Mouse (Mus musculus) liver, embryonic 11.5 days (tissue): ENCODE data around the gene Zfp1. TPM values are rescaled to one million over a fixed set of nuclear protein-coding genes. Genes with fewer than 3 reads are reported as not detected.
"Not testable (repeated sequence)": the region's sequence is repeated elsewhere in the genome, so short reads cannot be mapped to it uniquely, and the experiment has no call there.

Experiments
- ATAC-seq: fragments of 200-750 bp; cut with Nextera tagmentation; replicated peaks from 2 replicates; pipeline ENCODE4 v1.8.0; 2017; ENCODE audit warnings: moderate number of reproducible peaks, mild to moderate bottlenecking, moderate TSS enrichment, moderate library complexity; ENCODE audit not compliant: low FRiP score
- DNase-seq: peaks from one replicate; pipeline ENCODE4 v3.0.0-alpha.2; 2017; ENCODE audit warnings: low spot score
- H3K27ac ChIP-seq: fragments of 300-500 bp; sonication (generic); 2 replicates; pipeline ENCODE4 v1.5.1; 2014; ENCODE audit warnings: mild to moderate bottlenecking, low read depth, low read length, control low read depth
- H3K27me3 ChIP-seq: fragments of 300-500 bp; sonication (generic); replicated peaks from 2 replicates; pipeline ENCODE4 v1.6.1; 2014; ENCODE audit warnings: low read length, mixed read lengths; ENCODE audit not compliant: control insufficient read depth, insufficient read depth
- H3K36me3 ChIP-seq: fragments of 300-500 bp; sonication (generic); 2 replicates; pipeline ENCODE4 v1.6.1; 2014; ENCODE audit warnings: mild to moderate bottlenecking, low read length, moderate library complexity, mixed read lengths; ENCODE audit not compliant: control insufficient read depth, insufficient read depth
- H3K4me1 ChIP-seq: fragments of 300-500 bp; sonication (generic); replicated peaks from 2 replicates; pipeline ENCODE4 v1.6.1; 2014; ENCODE audit warnings: low read length, mixed read lengths; ENCODE audit not compliant: control insufficient read depth, insufficient read depth
- H3K4me2 ChIP-seq: fragments of 300-500 bp; sonication (generic); 2 replicates; pipeline ENCODE4 v1.6.1; 2014; ENCODE audit warnings: mild to moderate bottlenecking, control low read depth, moderate library complexity
- H3K4me3 ChIP-seq: fragments of 300-500 bp; sonication (generic); 2 replicates; pipeline ENCODE4 v1.5.1; 2014; ENCODE audit warnings: low read depth, low read length, control low read depth
- H3K9ac ChIP-seq: fragments of 300-500 bp; sonication (generic); 2 replicates; pipeline ENCODE4 v1.6.1; 2014; ENCODE audit warnings: low read depth, low read length, control low read depth
- H3K9me3 ChIP-seq: fragments of 300-500 bp; sonication (generic); 2 replicates; pipeline ENCODE4 v1.6.1; 2016; ENCODE audit warnings: low read length, inconsistent platforms, mixed read lengths; ENCODE audit not compliant: control insufficient read depth
- whole genome bisulfite sequencing: fragments of 180-500 bp; shearing (Covaris S2); extraction: QIAGEN DNeasy Blood & Tissue Kit; methylation state at CpG from one replicate; pipeline ENCODE4 v1.1.7; 2014; 5-methylcytosine and 5-hydroxymethylcytosine counted together
- polyA plus RNA-seq: library from polyadenylated mRNA; unstranded; fragments of >200 nt; fragmentation: Nextera tagmentation; extraction: Ambion mirVana; gene quantifications from 2 replicates; pipeline ENCODE4 v1.2.1, GENCODE M21; 2014

Gene Zfp1
- polyA plus RNA-seq, 1 experiment from 2014 or later, result 14.2 TPM

GRCm38 (mm10) chr8:111628894-111629501, 14.2 kb upstream of the Zfp1 start:
- WGBS, result 72% methylated on average over 19 of the region's 19 CpGs
- Histone ChIP-seq H3K9me3 (no peaks in the 10 kb centered on the region), H3K27me3 (no peaks in the 10 kb centered on the region), H3K4me1 (no peaks in the 10 kb centered on the region), H3K27ac (no peak overlapping the region), H3K4me3 (no peak overlapping the region), H3K9ac (no peak overlapping the region), H3K4me2 (no peak overlapping the region), H3K36me3 (no peaks in the 10 kb centered on the region)
- no peak for DNase-seq
- no peak; the same call in 1 of the 2 replicates for ATAC-seq

DNA sequence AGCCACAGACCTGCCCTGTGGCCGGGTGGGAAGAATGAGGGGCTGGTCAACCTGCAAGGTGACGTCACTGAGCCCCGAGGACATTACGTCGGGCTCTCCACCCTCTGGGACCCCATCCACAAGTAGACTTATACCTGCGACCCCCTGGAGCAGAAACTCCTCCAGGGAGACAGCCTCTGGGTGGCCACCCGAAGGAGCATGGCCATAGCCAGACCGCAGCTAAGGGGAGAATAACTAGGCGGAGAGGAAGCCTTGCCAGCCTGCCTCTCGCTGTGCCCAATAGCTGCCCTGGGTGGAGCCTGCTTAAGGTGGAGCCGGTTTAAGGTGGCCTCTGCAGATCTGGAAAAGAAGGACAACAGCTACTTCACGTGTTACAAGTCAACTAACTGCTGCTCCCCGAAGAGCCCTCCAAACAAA, 13.1 kb upstream of the Zfp1 start, which contains the start of gene Ldhd:
Ldhd (minus strand) TSS at position 270 of the 417 bp plus-strand sequence.
- Histone ChIP-seq H3K4me2 (peak within 1 kb of the TSS; percentile 46), H3K27me3 (no peaks in the 10 kb centered on the region), H3K9me3 (no peaks in the 10 kb centered on the region), H3K9ac (0 out of 2 replicates have a peak within 1 kb of the TSS, but pooled peaks have one; percentile 22), H3K4me3 (peak within 1 kb of the TSS; percentile 24; the same call in 1 of the 2 replicates), H3K4me1 (no peaks in the 10 kb centered on the region), H3K27ac (no peak within 1 kb of the TSS), H3K36me3 (no peaks in the 10 kb centered on the region)
- no peak for DNase-seq
- ATAC-seq, result no peak
- 39% methylated on average over 13 of the region's 13 CpGs for WGBS

DNA sequence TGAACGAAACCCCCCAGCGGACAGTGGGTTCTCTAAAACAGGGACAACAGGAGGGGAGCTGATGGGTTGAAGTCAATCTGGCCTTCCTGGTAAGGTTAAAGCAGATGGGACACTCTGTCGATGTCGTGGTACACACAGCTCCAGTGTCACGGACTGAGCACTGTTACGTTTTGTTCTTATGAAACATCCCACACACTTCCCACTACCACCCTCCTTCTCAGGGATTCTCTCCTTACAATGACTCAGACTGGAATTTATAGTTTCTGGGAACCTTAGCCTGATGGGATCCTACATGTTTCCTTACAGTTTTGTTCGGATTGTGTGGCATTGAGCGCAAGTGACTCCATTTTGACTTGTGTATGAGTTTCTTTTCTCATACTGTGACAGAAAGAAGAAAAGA, 11.6 kb upstream of the Zfp1 start:
- Histone ChIP-seq H3K9me3 (no peaks in the 10 kb centered on the region), H3K4me2 (no peak overlapping the region), H3K27ac (no peak overlapping the region), H3K9ac (no peak overlapping the region), H3K4me1 (no peaks in the 10 kb centered on the region), H3K36me3 (no peaks in the 10 kb centered on the region), H3K4me3 (no peak overlapping the region), H3K27me3 (no peaks in the 10 kb centered on the region)
- WGBS, result 93% methylated on average over 8 of the region's 8 CpGs
- no peak for DNase-seq
- no peak for ATAC-seq

DNA sequence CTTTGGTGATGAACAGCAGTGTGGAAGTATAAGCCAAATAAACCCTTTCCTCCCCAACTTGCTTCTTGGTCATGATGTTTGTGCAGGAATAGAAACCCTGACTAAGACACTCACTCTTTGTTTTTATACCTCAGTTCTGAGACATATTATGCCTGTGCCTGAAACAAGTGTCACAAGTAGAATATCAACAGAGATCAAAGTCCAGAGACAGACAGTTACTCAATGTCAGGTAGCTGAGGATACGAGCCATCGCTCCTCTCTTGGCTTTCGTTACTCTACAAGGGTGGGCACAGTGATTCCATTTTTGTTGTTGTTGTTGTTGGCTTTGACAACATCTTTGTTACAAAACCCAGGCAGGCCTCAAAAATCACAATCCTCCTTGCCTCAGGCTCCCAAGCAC, 10.2 kb upstream of the Zfp1 start:
- Histone ChIP-seq H3K4me1 (no peaks in the 10 kb centered on the region), H3K4me3 (no peak overlapping the region), H3K36me3 (no peaks in the 10 kb centered on the region), H3K9me3 (no peaks in the 10 kb centered on the region), H3K27me3 (no peaks in the 10 kb centered on the region), H3K9ac (no peak overlapping the region), H3K27ac (no peak overlapping the region), H3K4me2 (no peak overlapping the region)
- ATAC-seq (no peak), DNase-seq (no peak)
- WGBS, result 87% methylated on average over 3 of the region's 3 CpGs

- peaks cover 10% of the 10 kb centered on the region for H3K4me1 ChIP-seq
- DNase-seq (no peak), ATAC-seq (no peak)
- no peaks in the 10 kb centered on the region for H3K9me3 ChIP-seq
- H3K9ac ChIP-seq, result no peak overlapping the region
- H3K4me2 ChIP-seq, result no peak overlapping the region
- no peaks in the 10 kb centered on the region for H3K36me3 ChIP-seq
- no peak overlapping the region for H3K27ac ChIP-seq
- H3K27me3 ChIP-seq, result no peaks in the 10 kb centered on the region
- no peak overlapping the region for H3K4me3 ChIP-seq
Observed at GRCm38 (mm10) chr8:111638086-111638485, 5.1 kb upstream of the Zfp1 start.

GRCm38 (mm10) chr8:111641064-111641463, 2.1 kb upstream of the Zfp1 start:
- 92% methylated on average over 2 of the region's 2 CpGs for WGBS
- H3K27ac ChIP-seq, result no peak overlapping the region
- H3K9me3 ChIP-seq, result no peaks in the 10 kb centered on the region
- H3K4me3 ChIP-seq, result no peak overlapping the region
- no peak overlapping the region for H3K4me2 ChIP-seq
- H3K9ac ChIP-seq, result no peak overlapping the region
- peaks cover 17% of the 10 kb centered on the region for H3K4me1 ChIP-seq
- no peak for DNase-seq
- no peaks in the 10 kb centered on the region for H3K36me3 ChIP-seq
- no peaks in the 10 kb centered on the region for H3K27me3 ChIP-seq
- ATAC-seq, result no peak

DNA sequence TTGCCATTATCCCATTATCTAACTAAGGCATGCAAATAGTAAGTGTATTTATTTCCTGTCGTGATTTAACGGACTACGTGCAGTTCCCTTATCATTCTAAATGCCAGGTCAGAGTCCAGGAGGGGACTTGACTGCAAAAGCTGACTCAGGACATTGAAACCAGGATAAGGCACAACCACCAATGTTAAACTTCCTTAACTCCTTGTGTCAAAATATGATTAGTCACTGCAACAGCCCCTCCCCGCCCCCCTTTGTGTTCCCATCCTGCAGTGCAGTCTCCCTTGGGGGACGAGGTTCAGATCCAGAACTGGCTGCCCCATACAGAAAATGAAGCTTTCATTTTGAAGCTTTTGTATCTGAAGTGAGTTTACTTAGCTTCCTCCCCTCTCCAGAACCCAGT, 705 bp upstream of the Zfp1 start:
- Histone ChIP-seq H3K4me3 (peak overlapping the region; percentile 79), H3K27ac (peak overlapping the region; percentile 98), H3K9me3 (no peaks in the 10 kb centered on the region), H3K36me3 (no peaks in the 10 kb centered on the region), H3K27me3 (no peaks in the 10 kb centered on the region), H3K4me2 (peak overlapping the region; percentile 68), H3K4me1 (peaks cover 22% of the 10 kb centered on the region), H3K9ac (peak overlapping the region; percentile 11; the same call in 1 of the 2 replicates)
- WGBS, result 17% methylated on average over 5 of the region's 5 CpGs
- DNase-seq, result peak; percentile 57
- ATAC-seq, result peak; percentile 22; the same call in 1 of the 2 replicates

GRCm38 (mm10) chr8:111642939-111643263, 300 bp upstream of the Zfp1 start:
- H3K9ac ChIP-seq, result peak overlapping the region; percentile 11
- no peaks in the 10 kb centered on the region for H3K36me3 ChIP-seq
- H3K27ac ChIP-seq, result peak overlapping the region; percentile 98
- 6% methylated on average over 5 of the region's 5 CpGs for WGBS
- no peaks in the 10 kb centered on the region for H3K27me3 ChIP-seq
- peak overlapping the region; percentile 68 for H3K4me2 ChIP-seq
- DNase-seq (peak; percentile 45), ATAC-seq (peak; percentile 34)
- H3K4me3 ChIP-seq, result peak overlapping the region; percentile 79
- peaks cover 22% of the 10 kb centered on the region for H3K4me1 ChIP-seq
- H3K9me3 ChIP-seq, result no peaks in the 10 kb centered on the region

GRCm38 (mm10) chr8:111644286-111645051, 1.3 kb downstream of the Zfp1 start:
- 35% methylated on average over 12 of the region's 12 CpGs for WGBS
- H3K4me2 ChIP-seq, result peak overlapping the region; percentile 68
- H3K27ac ChIP-seq, result peak overlapping the region; percentile 98
- ATAC-seq, H3K27me3 ChIP-seq, H3K36me3 ChIP-seq, H3K9ac ChIP-seq, H3K9me3 ChIP-seq, DNase-seq: not testable (repeated sequence)
- H3K4me3 ChIP-seq, result peak overlapping the region; percentile 79
- H3K4me1 ChIP-seq, result peaks cover 33% of the 10 kb centered on the region
